Mouse (Mus musculus): Measurements from ENCODE around the gene Mrps18b. TPM values are rescaled to one million over a fixed set of nuclear protein-coding genes. Genes with fewer than 3 reads are reported as not detected.

Gene Mrps18b
- polyA plus RNA-seq, 1 experiment: 64.3 TPM

GRCm38 (mm10) chr17:35882924-35883323 is 33.3 kb downstream of the Mrps18b start:
- H3K4me1 ChIP-seq (ENCODE audit: control insufficient read depth, insufficient read depth, low read length): peaks cover 3% of the 10 kb centered on the region
- H3K27ac ChIP-seq (ENCODE audit: insufficient read depth, low read length): no peak overlapping the region
- H3K4me3 ChIP-seq (ENCODE audit: insufficient read depth, low read length): no peak overlapping the region
- TF ChIP-seq POLR2A (IDR thresholded peaks at IDR 0.05; ENCODE audit: extremely low read depth, insufficient read depth, low read length) (no peak), CTCF (IDR thresholded peaks at IDR 0.05; ENCODE audit: extremely low read depth, insufficient read depth, low read length) (no peak)

GRCm38 (mm10) chr17:35879245-35880057 is 36.7 kb downstream of the Mrps18b start, which contains the start of gene Dhx16:
Dhx16 (plus strand) TSS chr17:35879819.
- peak; percentile 60; the same call in 1 of the 2 replicates for TF ChIP-seq POLR2A (IDR thresholded peaks at IDR 0.05; ENCODE audit: extremely low read depth, insufficient read depth, low read length)
- TF ChIP-seq CTCF (IDR thresholded peaks at IDR 0.05; ENCODE audit: extremely low read depth, insufficient read depth, low read length): peak; percentile 76
- Histone ChIP-seq H3K4me3 (ENCODE audit: insufficient read depth, low read length) (peak within 1 kb of the TSS; percentile 53), H3K27ac (ENCODE audit: insufficient read depth, low read length) (no peak within 1 kb of the TSS), H3K4me1 (ENCODE audit: control insufficient read depth, insufficient read depth, low read length) (peaks cover 3% of the 10 kb centered on the region)

GRCm38 (mm10) chr17:35874721-35875120 is 41.5 kb downstream of the Mrps18b start:
- TF ChIP-seq CTCF (IDR thresholded peaks at IDR 0.05; ENCODE audit: extremely low read depth, insufficient read depth, low read length): no peak
- no peak for TF ChIP-seq POLR2A (IDR thresholded peaks at IDR 0.05; ENCODE audit: extremely low read depth, insufficient read depth, low read length)
- no peak overlapping the region for H3K4me3 ChIP-seq (ENCODE audit: insufficient read depth, low read length)
- no peaks in the 10 kb centered on the region for H3K4me1 ChIP-seq (ENCODE audit: control insufficient read depth, insufficient read depth, low read length)
- H3K27ac ChIP-seq (ENCODE audit: insufficient read depth, low read length): no peak overlapping the region

- Histone ChIP-seq H3K27ac (ENCODE audit: insufficient read depth, low read length) (no peak overlapping the region), H3K4me1 (ENCODE audit: control insufficient read depth, insufficient read depth, low read length) (no peaks in the 10 kb centered on the region)
- peak; percentile 82 for TF ChIP-seq CTCF (IDR thresholded peaks at IDR 0.05; ENCODE audit: extremely low read depth, insufficient read depth, low read length)
- TF ChIP-seq POLR2A (IDR thresholded peaks at IDR 0.05; ENCODE audit: extremely low read depth, insufficient read depth, low read length): no peak
Observed at GRCm38 (mm10) chr17:35873774-35874519, 42.2 kb downstream of the Mrps18b start.

GRCm38 (mm10) chr17:35870884-35871696 is 45.1 kb downstream of the Mrps18b start:
- TF ChIP-seq CTCF (IDR thresholded peaks at IDR 0.05; ENCODE audit: extremely low read depth, insufficient read depth, low read length) (peak; percentile 20; the same call in 1 of the 2 replicates), POLR2A (IDR thresholded peaks at IDR 0.05; ENCODE audit: extremely low read depth, insufficient read depth, low read length) (no peak)
- Histone ChIP-seq H3K4me1 (ENCODE audit: control insufficient read depth, insufficient read depth, low read length) (peaks cover 2% of the 10 kb centered on the region; the same call in 1 of the 2 replicates), H3K27ac (ENCODE audit: insufficient read depth, low read length) (0 out of 2 replicates have a peak overlapping the region, but pooled peaks have one; percentile 12), H3K4me3 (ENCODE audit: insufficient read depth, low read length) (no peak overlapping the region)

More at GRCm38 (mm10) chr17:35873774-35874519, 42.2 kb downstream of the Mrps18b start:
- H3K4me3 ChIP-seq (ENCODE audit: insufficient read depth, low read length): no peak overlapping the region

DNA sequence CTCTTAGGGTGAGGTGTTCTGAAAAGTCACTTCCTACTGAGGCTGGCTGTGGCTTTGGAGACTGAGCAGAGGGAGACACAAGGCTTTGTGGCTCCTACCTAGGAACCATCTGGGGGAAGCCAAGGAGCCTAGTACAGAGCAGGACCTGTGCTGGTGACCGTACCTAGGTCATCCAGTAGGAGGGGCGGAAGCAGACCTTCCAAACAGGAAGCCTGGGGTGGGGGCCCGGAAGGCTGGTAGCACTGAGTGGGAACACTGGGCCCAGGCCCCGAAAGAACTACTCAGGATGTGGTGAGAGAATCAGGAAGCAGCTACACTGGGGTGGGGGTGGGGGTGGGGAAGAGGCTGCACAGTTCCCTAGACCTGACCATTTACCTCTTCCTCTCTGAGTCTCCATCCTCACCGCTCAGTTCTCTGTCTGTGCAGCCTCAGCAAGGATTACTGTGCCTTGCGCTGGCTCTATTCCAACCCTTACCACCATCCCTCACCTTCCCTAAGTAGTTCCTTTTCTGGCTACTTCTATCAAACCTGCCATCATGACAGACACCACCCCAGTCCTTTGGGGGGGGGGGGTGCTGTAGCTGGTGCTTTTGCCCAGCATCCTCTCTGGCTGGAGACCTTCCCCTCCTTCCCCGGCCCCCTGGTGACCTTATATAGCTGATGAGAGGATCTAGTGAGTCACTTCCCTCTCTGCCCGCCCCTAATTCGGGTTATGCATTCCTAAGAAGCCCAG is 45.9 kb downstream of the Mrps18b start:
- peak overlapping the region; percentile 72 for H3K27ac ChIP-seq (ENCODE audit: insufficient read depth, low read length)
- H3K4me1 ChIP-seq (ENCODE audit: control insufficient read depth, insufficient read depth, low read length): peaks cover 3% of the 10 kb centered on the region; the same call in 1 of the 2 replicates
- TF ChIP-seq POLR2A (IDR thresholded peaks at IDR 0.05; ENCODE audit: extremely low read depth, insufficient read depth, low read length) (no peak), CTCF (IDR thresholded peaks at IDR 0.05; ENCODE audit: extremely low read depth, insufficient read depth, low read length) (no peak)
- 0 out of 2 replicates have a peak overlapping the region, but pooled peaks have one; percentile 49 for H3K4me3 ChIP-seq (ENCODE audit: insufficient read depth, low read length)

- peaks cover 3% of the 10 kb centered on the region; the same call in 1 of the 2 replicates for H3K4me1 ChIP-seq (ENCODE audit: control insufficient read depth, insufficient read depth, low read length)
- H3K27ac ChIP-seq (ENCODE audit: insufficient read depth, low read length): peak overlapping the region; percentile 75
- H3K4me3 ChIP-seq (ENCODE audit: insufficient read depth, low read length): peak overlapping the region; percentile 49
- TF ChIP-seq CTCF (IDR thresholded peaks at IDR 0.05; ENCODE audit: extremely low read depth, insufficient read depth, low read length) (no peak), POLR2A (IDR thresholded peaks at IDR 0.05; ENCODE audit: extremely low read depth, insufficient read depth, low read length) (no peak)
Observed at GRCm38 (mm10) chr17:35869346-35870067, 46.7 kb downstream of the Mrps18b start.

- H3K27ac ChIP-seq (ENCODE audit: insufficient read depth, low read length): peak overlapping the region; percentile 75
- H3K4me3 ChIP-seq (ENCODE audit: insufficient read depth, low read length): peak overlapping the region; percentile 49
- TF ChIP-seq POLR2A (IDR thresholded peaks at IDR 0.05; ENCODE audit: extremely low read depth, insufficient read depth, low read length) (no peak), CTCF (IDR thresholded peaks at IDR 0.05; ENCODE audit: extremely low read depth, insufficient read depth, low read length) (no peak)
- H3K4me1 ChIP-seq (ENCODE audit: control insufficient read depth, insufficient read depth, low read length): peaks cover 3% of the 10 kb centered on the region; the same call in 1 of the 2 replicates
Observed at GRCm38 (mm10) chr17:35868961-35869345, 47.2 kb downstream of the Mrps18b start.
